Mouse (Mus musculus): ENCODE measurements around the gene Oasl1.
A peak's percentile ranks its signal among the peaks of the same experiment; 100 is the strongest.
"Not testable (repeated sequence)": the region's sequence is repeated elsewhere in the genome, so short reads cannot be mapped to it uniquely, and the experiment has no call there.

Oasl1 gene

DNA sequence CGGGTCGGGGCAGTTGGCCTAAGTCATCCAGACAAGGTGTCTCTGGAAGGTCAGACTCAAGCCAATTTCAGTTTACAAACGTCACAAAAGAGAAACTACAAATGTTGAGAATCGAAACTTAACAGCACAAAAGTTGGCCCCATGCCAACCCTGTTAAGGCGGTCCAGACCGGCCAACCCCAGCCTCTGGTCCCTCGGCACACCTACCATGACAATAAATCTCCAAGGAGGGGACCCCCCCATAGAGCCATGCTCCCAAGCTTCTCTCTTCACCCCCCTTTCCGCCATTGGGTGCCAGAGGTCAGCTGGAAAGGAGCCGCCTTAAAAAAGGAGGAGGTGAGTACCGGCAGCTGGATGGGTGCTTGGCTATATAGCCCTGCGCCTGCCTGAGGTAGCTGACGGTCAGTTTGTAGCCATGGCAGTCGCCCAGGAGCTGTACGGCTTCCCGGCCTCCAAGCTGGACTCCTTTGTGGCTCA lies at the start of gene Oasl1:
Oasl1 (plus strand) TSS at position 243 of the 476 bp plus-strand sequence.
- DNase-seq: peak in 1 of 2 experiments; percentile 16

DNA sequence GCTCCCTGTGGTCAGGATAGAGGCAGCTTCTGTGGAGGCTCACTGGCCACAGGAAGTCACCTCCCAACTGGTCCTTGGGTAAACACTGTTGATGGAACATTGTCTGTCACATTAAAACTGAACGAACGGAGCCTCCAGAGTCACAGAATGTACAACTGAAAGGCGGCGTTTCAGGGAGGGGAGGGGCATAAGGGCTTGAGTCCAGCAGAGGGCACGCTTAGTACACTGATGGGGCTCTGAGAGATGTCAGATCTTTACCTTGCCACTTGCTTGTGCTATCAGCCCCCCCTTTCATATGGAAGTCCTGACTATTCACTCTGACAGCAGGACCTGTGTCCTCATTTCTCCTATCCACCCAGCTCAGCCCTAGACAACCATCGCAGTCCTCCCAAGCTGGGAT lies 47.2 kb upstream of the Oasl1 start:
- DNase-seq: no peak

DNA sequence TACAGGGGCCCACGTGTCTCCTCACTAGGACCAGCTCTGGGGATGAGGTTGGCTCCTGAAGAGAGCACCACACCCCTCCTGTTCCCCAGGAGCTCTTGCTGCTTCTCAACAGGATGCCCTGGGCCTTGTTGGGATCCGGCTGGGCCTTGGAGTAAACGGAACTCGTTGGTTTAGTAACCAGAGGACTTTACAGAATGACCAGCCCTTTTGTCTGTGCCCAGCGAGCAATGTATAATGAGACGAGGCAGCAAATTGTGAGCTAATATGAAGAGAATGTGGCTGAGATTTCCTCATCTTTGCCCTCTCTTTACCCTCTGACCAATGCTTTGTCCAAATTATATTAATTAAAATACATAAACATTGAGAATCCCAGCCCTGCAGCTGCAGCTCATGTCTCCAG lies 46.7 kb upstream of the Oasl1 start:
- DNase-seq: no peak

DNA sequence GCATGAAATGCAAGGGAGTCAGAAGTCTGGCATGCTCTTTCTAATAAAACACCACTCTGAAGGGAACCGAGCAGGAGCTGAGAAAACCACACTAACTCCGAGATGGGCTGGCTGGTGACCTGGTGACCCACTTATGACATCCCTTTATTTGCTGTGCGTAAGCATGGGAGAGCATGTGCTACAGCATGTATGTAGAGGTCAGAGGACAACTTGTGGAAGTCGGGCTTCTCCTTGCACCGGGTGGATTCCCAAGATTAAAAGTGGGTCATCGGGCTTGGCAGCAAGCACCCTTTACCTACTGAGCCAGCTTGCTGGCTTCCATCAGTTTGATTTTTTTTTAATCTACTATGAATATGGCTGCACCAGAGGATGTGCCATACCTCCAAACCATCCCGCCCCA lies 45.6 kb upstream of the Oasl1 start:
- DNase-seq: no peak

DNA sequence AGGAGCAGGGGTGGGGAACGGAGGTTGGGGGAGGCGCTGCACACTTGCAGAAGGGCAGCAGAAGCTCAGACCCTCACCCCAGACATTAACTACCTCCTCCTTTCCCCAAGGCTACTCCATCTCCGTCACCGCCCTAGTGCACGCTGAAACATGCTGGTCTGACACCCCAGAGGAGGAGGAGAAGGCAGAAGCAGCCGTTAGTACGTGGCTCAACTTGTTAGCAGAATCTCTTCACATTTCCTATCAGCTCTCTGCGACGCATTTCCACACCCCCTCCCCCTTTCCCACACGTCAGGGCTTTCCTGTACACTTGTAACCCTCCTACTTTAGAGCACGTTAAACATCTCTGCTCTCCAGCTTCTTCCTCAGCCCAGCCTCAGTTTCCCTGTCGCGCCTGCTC lies 43.6 kb upstream of the Oasl1 start:
- DNase-seq: no peak

DNA sequence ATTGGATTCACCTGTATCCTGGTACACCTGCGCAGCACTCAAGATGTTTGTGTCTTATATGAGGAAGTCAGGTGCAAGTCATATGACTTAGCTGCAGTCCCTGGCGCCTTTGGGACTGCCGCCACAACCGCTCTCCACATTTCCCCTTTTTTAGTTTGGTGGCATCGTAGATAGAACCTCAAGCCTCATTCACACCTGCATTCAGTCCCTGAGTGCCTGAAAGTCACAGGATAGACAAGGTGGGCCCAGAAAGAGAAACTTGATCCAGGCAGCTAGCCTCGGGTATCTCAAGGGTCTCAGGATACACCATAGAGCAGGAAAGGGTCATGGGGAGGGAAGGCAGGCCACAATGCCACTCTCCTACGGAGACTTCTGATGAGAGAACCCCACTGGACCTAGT lies 40.7 kb upstream of the Oasl1 start:
- DNase-seq: not testable (repeated sequence)

DNA sequence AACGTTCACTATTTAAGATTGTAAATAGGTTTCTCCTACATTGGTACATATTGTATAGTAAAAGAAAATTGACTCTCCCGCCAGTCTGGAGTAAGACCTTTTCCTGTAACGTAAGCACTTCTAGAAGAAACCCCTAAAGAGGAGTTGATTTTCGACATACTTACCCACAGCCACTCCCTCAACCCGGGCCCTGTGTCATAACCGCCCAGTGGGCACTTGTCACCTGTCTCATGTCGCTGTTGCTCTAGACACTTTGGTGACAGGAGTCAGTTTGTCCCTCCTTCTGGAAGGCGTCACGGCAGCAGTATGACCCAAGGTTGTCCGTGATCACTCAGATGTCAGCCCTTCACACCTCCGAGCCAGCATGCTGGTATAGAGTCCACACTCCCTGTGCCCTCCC lies 40.0 kb upstream of the Oasl1 start:
- DNase-seq: no peak

DNA sequence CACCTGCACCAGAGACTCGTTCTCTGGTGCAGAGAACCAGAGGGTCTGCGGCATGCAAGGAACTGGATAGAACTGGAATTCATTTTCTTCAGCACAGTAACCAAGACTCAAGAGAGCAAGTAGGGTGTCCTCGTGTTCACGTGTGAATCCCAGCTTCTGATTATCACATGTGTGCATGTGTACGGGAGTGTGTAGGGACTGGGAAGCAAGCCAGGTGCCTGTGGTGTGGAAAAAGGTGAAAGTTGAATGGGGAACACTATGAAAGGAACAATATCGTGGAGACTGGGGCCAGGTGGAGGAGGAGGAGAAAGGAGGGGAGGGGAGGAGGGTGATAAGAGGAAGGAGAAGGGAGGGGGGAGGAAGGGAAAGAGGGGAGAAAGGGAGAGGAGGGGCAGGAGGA lies 36.2 kb upstream of the Oasl1 start:
- no peak for DNase-seq

DNA sequence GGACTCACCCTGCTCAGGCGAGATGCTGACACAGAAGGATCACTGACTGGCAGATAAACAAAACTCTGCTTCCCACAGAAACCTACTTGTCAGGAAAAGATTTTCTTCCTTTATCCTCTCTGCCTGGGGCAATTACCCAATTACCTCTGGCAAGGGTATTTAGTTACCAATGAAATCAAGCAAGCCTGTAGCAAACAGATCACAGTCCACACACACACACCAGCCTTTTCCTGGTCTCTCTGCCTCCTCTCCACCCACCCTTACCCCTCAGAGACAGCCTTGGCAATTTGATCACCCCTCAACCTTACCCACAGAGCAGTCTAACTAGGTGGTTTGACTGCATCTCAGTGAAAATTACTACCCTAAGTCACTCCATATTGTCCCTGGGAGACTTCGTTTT lies 34.0 kb upstream of the Oasl1 start:
- no peak for DNase-seq

DNA sequence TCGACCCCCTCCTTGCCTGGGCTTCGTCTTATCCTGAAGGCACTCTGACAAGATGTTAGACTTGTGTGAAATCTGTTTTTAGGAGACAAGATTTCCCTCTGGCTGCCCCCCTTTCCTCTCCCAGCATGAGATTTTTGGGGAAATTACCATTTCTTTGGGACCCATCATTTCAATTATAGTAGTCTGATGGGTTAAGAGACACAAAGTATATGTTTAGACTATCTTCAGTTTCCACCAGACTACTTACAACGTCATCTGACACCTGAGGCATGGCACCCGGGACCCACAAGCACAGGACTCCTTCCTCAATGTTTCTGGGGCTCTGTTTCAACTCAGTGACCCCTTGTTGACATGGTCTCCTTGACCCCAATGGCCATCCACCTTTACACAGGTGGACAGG lies 27.5 kb upstream of the Oasl1 start:
- DNase-seq: no peak

DNA sequence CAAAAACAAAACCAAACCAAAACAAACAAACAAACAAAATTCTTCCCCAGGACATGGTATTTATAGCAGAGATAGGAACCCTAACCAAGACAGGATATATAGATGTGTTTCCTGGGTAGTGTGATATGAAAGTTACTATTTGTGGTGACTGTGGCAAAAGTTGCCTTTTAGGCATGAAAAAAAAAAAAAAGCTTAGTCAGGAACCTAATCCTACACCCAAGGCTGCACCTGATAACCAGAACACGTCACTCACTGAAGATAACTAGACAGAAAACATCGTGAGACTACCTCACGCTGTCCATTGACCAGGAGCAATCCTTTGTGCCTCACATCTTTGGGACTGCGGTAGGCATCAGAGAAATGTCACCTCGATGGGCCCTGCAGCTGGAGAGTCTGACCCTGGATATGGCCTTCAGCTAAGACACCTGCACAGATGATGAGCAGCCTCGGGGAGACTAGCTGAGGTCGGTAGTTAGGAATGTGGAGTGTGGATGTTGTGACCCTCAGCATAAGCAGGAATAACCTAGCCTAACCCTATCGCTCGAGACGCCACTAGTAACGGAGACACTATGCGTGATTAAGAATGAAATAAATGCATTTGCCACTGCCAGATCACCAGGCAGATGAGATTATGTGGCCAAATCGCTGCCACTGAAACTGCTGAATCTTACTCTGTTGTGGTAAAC lies 26.2 kb upstream of the Oasl1 start, which contains the start of gene Oasl2:
Oasl2 (plus strand) TSS at position 249 of the 686 bp plus-strand sequence.
- no peak for DNase-seq

DNA sequence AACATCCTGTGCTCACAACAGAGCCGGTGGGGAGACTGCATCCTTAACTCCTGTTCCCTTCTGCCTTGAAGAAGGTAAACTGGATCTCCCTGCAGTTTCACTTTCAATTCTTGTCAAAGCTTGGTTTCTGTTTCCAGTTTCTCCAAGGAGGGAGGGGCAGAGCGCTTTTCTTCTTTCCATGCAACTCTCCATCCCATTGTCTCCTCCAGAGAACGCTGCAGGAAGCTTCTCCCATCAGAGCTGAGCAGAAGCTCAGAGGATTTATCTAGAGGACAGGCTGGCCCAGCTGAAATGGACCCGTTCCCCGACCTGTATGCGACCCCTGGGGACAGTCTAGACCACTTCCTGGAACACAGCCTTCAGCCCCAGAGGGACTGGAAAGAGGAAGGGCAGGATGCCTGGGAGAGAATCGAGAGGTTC lies 25.7 kb upstream of the Oasl1 start:
- no peak for DNase-seq

DNA sequence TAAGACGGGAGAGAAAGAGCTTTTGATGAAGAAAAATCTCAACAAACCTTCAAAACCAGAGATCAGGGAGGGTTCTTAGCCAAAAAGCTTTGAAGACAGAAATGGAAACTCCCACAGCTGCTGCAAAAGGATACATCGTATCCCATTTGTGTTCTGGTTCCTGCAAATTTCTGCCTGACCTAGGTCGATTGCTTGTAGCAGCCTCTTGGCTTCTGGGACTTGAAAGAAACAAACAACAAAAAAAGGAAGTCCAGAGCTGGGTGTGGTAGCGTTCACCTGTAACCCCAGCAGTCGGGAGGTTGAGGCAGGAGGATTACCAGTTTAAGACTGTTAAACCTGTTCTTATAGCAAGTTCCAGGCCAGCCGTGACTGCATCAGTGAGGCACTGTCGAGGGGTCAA lies 24.2 kb upstream of the Oasl1 start:
- DNase-seq: no peak

DNA sequence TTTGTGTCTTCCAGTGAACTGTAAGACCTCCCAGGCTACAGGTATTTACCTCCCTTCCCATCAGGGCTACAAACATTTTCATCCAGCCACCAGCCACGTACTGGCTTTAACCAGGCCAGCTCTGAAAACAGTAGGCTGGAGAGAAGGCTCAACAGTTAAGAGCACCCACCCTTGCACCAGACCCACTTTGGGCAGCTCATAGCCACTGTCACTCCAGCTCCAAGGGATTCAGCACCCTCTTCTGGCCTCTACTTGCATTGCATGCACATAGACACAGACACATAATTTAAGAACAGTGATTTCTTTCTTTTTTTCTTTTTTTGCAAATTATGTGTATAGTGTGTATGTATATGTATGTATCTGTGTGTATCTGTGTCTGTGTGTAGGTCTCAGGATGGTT lies 20.6 kb upstream of the Oasl1 start:
- peak in 1 of 2 experiments; percentile 18 for DNase-seq

DNA sequence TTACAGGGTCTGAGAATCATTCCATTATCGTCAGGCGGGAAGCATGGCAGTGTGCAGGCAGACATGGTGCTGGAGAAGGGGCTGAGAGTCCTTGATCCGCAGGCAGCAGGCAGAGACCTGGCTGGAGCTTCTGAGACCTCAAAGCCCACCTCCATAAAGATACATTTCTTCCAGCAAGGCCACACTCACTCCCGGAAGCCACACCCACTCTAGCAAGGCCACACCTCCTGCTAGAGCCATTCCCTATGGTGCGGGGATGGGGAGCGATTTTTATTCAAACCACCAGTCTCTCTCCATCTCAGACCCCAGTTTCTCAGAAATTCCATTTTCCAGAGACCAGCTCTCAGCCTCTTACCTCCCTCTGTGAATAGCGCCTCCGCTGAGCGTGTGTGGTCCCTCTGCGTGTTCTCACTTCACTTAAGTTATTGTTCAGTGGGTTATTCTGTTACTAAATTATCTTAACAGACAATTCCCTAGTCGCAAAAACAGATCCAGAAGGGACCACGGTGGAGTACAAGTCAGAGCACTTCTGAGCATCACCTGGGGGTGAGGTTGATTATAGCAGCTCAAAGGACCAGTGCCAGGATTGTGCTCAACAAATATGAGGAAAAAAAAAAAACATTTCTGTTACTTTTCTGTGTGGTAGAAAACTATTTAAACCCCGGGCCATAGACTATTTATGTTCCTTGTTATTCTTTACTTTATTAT lies 14.3 kb upstream of the Oasl1 start:
- no peak for DNase-seq

DNA sequence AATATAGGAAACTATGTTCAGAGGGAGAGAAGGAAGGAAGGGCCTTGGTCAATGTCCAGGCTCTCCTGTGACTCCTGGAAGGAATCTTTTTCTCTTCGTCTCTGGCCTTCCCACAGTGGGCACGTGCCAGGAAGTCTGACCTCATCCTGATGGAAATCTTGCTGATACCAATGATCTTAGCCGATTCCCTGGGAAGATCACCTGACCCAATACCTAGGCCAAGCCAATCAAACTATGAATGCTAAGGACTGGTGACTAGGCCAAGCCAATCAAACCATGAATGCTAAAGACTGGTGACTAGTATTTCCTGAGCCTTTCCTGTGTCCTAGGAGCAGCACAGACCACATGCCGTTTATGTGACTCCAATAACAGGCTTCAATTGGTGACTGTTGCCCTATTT lies 9.4 kb upstream of the Oasl1 start:
- no peak for DNase-seq

DNA sequence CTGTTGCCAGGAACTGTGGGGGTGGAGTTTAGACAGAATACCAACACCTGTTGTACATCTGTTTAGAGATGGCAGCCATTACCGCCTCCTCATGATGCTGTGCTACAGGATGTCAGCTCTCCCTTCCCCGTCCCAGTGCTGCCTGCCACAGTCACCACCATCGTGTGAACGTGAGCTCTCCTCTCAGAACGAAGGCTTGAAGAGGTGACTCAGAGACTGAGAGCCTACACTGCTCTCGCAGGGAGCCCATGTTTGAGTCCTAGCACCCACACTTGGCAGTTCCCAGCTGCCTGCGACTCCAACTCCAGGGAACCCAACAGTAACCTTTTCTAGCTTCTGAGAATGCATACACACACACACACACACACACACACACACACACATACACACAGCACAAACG lies 8.2 kb upstream of the Oasl1 start:
- no peak for DNase-seq

DNA sequence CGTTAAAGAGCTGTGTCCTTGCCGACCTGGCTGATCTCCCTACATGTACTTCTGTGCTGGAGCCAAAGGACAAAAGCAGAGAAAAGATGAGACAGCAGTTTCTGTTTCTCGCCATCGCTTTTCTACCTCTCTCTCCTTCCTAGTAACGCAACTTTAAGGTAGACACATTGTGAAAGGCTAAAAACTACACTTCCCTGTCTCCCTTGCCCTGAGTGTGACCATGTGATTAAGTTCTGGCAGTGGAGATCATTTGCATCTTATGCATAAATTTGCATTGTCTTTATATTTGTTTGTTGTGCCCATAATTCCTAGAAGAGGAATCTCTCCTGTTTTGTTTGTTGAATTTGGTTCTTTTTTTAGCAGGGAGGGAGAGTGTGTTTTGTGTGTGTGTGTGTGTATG lies 7.2 kb upstream of the Oasl1 start:
- DNase-seq: no peak

DNA sequence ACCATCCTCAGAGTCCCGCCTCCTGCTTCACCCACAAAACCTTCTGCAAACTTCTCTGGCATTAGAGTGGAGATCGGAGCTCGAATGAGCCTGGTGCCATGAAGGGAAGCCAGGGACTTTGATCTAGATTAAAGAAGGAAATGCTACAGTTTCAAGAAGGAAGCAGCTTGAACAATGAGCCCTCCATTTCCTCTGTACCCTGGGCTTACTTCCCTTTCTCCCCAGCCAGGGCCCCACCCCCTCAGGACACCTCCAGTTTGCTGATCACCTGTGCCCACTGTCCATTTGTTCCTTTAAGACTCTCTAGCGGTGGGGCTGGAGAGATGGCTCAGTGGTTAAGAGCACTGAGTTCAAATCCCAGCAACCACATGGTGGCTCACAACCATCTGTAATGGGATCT lies 6.3 kb upstream of the Oasl1 start:
- DNase-seq: no peak

DNA sequence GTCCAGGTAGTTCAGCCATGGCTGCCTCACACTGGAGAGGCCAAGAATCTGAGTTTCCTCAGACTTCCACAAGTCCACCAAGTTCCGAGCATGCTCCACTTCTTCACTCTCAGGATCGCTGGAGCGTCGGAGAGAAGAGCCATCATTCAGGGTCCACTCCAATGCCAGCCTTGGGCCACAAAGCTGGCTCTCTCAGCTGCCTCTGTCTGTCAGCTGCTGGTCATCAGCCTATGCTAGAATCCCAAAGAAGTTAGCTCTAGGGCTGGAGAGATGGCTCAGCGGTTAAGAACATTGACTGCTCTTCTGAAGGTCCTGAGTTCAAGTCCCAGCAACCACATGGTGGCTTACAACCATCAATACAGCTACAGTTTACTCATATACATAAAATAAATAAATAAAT lies 5.7 kb upstream of the Oasl1 start:
- not testable (repeated sequence) for DNase-seq

DNA sequence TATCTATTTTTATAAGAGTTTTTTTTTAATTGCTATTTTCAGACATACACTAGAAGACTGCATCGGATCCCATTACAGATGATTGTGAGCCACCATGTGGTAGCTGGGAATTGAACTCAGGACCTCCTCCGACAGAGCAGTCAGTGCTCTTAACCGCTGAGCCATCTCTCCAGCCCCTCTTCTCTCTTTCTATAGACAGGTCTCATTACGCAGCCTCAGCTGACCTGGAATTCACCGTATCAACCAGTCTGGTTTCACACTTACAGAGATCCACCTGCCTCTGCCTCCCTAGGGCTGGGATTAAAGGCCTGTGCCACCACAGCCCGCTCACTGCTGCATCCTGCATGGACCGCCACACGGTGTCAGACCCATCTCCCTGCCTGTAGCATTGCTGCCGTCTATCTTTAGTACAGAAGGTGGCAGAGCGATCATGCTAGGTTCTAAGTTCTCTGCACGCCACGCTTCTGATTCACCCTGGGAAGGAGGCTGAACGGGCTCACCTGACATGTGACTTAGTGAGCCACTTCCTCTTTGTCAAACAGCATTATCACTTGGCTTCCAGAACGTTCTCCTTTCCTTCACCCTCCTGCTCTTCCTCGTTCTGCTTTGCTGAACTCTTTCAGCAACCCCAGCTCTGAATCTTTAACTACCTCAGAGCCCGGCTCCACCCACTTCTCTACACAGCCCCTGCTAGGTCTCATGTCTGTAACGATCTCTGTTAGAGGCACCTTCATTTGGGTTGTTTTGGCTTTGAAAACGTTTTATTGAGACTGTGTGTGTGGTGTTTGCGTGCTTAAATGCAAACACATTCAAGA lies 1.3 kb upstream of the Oasl1 start:
- no peak for DNase-seq

DNA sequence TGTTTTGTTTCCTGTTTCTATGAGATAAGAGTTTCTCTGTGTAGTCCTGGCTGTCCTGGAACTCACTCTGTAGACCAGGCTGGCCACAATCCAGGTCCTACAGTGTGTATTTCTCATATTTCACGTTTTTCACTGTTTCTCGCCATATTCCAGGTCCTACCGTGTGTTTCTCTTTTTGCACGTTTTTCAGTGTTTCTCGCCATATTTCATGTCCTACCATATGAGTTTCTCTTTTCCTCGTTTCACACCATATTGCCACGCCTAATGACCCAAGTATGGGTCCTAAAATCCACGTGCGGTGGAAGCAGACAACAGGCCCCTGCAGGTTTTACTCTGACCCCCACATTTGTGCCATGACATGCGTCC lies 691 bp upstream of the Oasl1 start:
- DNase-seq: no peak

DNA sequence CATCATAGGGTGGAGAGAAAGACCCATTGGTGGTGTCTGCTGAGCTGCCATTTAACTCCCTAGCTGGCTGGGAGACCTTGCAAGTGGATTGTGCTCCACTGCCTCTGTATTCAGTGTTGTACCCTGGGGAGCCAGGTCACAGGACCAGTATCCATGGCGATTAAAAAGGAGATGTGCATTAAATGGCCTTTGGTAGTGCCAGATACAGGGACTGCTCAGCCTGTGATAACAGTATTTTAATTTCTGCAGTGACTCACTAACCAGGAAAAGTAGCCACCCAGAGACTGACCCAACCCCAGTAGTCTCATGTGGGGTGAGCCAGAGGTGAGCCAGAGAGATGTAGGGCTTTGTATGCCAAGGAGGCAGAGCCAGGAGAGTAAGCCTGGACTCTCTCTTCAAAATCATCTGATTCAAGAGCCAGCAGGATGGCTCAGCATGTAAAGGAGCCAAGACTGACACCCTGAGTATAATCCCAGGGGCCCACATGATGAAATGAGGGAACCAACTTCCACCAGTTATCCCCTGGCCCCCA lies 3.2 kb downstream of the Oasl1 start:
- no peak for DNase-seq

Measured in cerebellum, postnatal 36 days (tissue).